Comparison of ENCODE assay signal across 7 mouse cellular contexts in genomic region chr7:137477950-137478620, GRCm38 (mm10). TPM values are rescaled to one million over a fixed set of nuclear protein-coding genes. Genes with fewer than 3 reads are reported as not detected.
DNase-seq lines count a peak whose midpoint lies in the region; ATAC-seq lines count a peak whose summit lies in the region.

No protein-coding gene starts in this region.

- peak overlapping the region; percentile 38 for H3K9ac ChIP-seq in midbrain, embryonic 12.5 days (replicated peaks)

- peaks cover 24% of the 10 kb centered on the region for H3K27me3 ChIP-seq in embryonic facial prominence, embryonic 10.5 days (replicated peaks; ENCODE audit: low read depth, poor library complexity, severe bottlenecking)
- peaks cover 5% of the 10 kb centered on the region for H3K27me3 ChIP-seq in midbrain, embryonic 12.5 days

- peak overlapping the region; percentile 55 for H3K4me2 ChIP-seq in midbrain, embryonic 12.5 days (replicated peaks)

- DNase-seq in adrenal gland, postnatal 10 days = peak; percentile 99
- peak; percentile 97 for DNase-seq in embryonic facial prominence, embryonic 10.5 days (ENCODE audit: low spot score)
- peak; percentile 97 for DNase-seq in heart, adult 11 months
- DNase-seq in kidney, adult 11 months = peak; percentile 80
- DNase-seq in left cerebral cortex, postnatal 4 days = peak; percentile 97
- peak; percentile 85 for DNase-seq in skeletal muscle tissue, adult 2 months (ENCODE audit: low read depth, low spot score)

- WGBS in embryonic facial prominence, embryonic 10.5 days = 15% methylated on average over 30 of the region's 30 CpGs
- 15% methylated on average over 30 of the region's 30 CpGs for WGBS in midbrain, embryonic 12.5 days

- H3K36me3 ChIP-seq in embryonic facial prominence, embryonic 10.5 days (replicated peaks) = no peaks in the 10 kb centered on the region
- H3K36me3 ChIP-seq in midbrain, embryonic 12.5 days = no peaks in the 10 kb centered on the region

- H3K27ac ChIP-seq in embryonic facial prominence, embryonic 10.5 days (replicated peaks) = 0 out of 2 replicates have a peak overlapping the region, but pooled peaks have one; percentile 4
- no peak overlapping the region for H3K27ac ChIP-seq in midbrain, embryonic 12.5 days (replicated peaks)

- intact Hi-C loops in left cerebral cortex, postnatal 4 days (cut with DNase I) = loop anchor here (2.0 to 5.0 kb wide), 2 partner anchors 124 to 1357 kb away; no protein-coding TSS in a partner anchor

- H3K4me1 ChIP-seq in embryonic facial prominence, embryonic 10.5 days = peaks cover 12% of the 10 kb centered on the region; the same call in 1 of the 2 replicates
- peaks cover 3% of the 10 kb centered on the region; the same call in 1 of the 2 replicates for H3K4me1 ChIP-seq in midbrain, embryonic 12.5 days

- no peaks in the 10 kb centered on the region for H3K9me3 ChIP-seq in embryonic facial prominence, embryonic 10.5 days
- H3K9me3 ChIP-seq in midbrain, embryonic 12.5 days = no peaks in the 10 kb centered on the region

- peak; percentile 93 for ATAC-seq in midbrain, embryonic 12.5 days (ENCODE audit: low FRiP score, low read depth)

- peak overlapping the region; percentile 44 for H3K4me3 ChIP-seq in embryonic facial prominence, embryonic 10.5 days
- H3K4me3 ChIP-seq in midbrain, embryonic 12.5 days = peak overlapping the region; percentile 29

RNA-seq across cellular contexts. Expression of gene Glrx3, which starts 40.7 kb away (rescaled TPM):
- 100 to 1,000 TPM; 119 to 129 TPM for total RNA-seq in adrenal gland, postnatal 10 days (2021)
- 316 and 321 TPM in 2 replicates for polyA plus RNA-seq in embryonic facial prominence, embryonic 10.5 days (2016; fragmentation: Nextera tagmentation; extraction: Ambion mirVana)
- 100 to 1,000 TPM; 141 to 150 TPM for total RNA-seq in left cerebral cortex, postnatal 4 days (2021)
- polyA plus RNA-seq in midbrain, embryonic 12.5 days (2016; fragmentation: Nextera tagmentation; extraction: Ambion mirVana) = 262 and 263 TPM in 2 replicates
